Mouse (Mus musculus): ENCODE data around the gene Pde4b. TPM values are rescaled to one million over a fixed set of nuclear protein-coding genes. Genes with fewer than 3 reads are reported as not detected.

The Pde4b gene
- total and polyA plus RNA-seq, 3 experiments, result 0.27 TPM; not detected in 2

GRCm38 (mm10) chr4:102424104-102424503 lies 336.8 kb downstream of the Pde4b start:
- no peak for ATAC-seq (ENCODE audit: extremely low read depth, insufficient number of reproducible peaks, low FRiP score, poor library complexity, severe bottlenecking)

GRCm38 (mm10) chr4:102425422-102425821 lies 338.1 kb downstream of the Pde4b start:
- no peaks in the 10 kb centered on the region for H3K36me3 ChIP-seq (replicated peaks)
- TF ChIP-seq POLR2AphosphoS5 (IDR thresholded peaks at IDR 0.05; ENCODE audit: insufficient replicate concordance, low read depth, low read length), result no peak
- TF ChIP-seq GATA2 (IDR thresholded peaks at IDR 0.05; ENCODE audit: borderline replicate concordance, low read depth, low read length), result no peak
- no peak for TF ChIP-seq GATA1 (IDR thresholded peaks at IDR 0.05; ENCODE audit: borderline replicate concordance, low read length)
- no peak for TF ChIP-seq TAL1 (conservative IDR thresholded peaks at IDR 0.05; ENCODE audit: low read depth, low read length)
- TF ChIP-seq CTCF (IDR thresholded peaks at IDR 0.05; ENCODE audit: low read depth, low read length), result no peak
- ATAC-seq (ENCODE audit: extremely low read depth, insufficient number of reproducible peaks, low FRiP score, poor library complexity, severe bottlenecking) (no peak), DNase-seq (ENCODE audit: low spot score) (no peak)
- no peak overlapping the region for H3K4me3 ChIP-seq (ENCODE audit: low read depth, low read length)
- H3K4me1 ChIP-seq (ENCODE audit: insufficient read depth, low read depth, low read length), result no peaks in the 10 kb centered on the region
- peaks cover 15% of the 10 kb centered on the region for H3K9me3 ChIP-seq (replicated peaks)
- no peaks in the 10 kb centered on the region for H3K27me3 ChIP-seq (ENCODE audit: insufficient read depth, low read length)

More at GRCm38 (mm10) chr4:102424104-102424503, 336.8 kb downstream of the Pde4b start:
- DNase-seq (ENCODE audit: low spot score), result no peak
- Histone ChIP-seq H3K36me3 (replicated peaks) (no peaks in the 10 kb centered on the region), H3K4me3 (ENCODE audit: low read depth, low read length) (no peak overlapping the region), H3K4me1 (ENCODE audit: insufficient read depth, low read depth, low read length) (no peaks in the 10 kb centered on the region), H3K27me3 (ENCODE audit: insufficient read depth, low read length) (no peaks in the 10 kb centered on the region), H3K9me3 (replicated peaks) (peaks cover 15% of the 10 kb centered on the region)
- no peak for TF ChIP-seq GATA2 (IDR thresholded peaks at IDR 0.05; ENCODE audit: borderline replicate concordance, low read depth, low read length)
- no peak for TF ChIP-seq POLR2AphosphoS5 (IDR thresholded peaks at IDR 0.05; ENCODE audit: insufficient replicate concordance, low read depth, low read length)
- TF ChIP-seq CTCF (IDR thresholded peaks at IDR 0.05; ENCODE audit: low read depth, low read length), result no peak
- TF ChIP-seq GATA1 (IDR thresholded peaks at IDR 0.05; ENCODE audit: borderline replicate concordance, low read length), result no peak

GRCm38 (mm10) chr4:102429730-102430341 lies 342.5 kb downstream of the Pde4b start:
- peaks cover 13% of the 10 kb centered on the region for H3K9me3 ChIP-seq (replicated peaks)
- H3K36me3 ChIP-seq (replicated peaks), result no peaks in the 10 kb centered on the region
- H3K4me1 ChIP-seq (ENCODE audit: insufficient read depth, low read depth, low read length), result no peaks in the 10 kb centered on the region
- no peak overlapping the region for H3K4me3 ChIP-seq (ENCODE audit: low read depth, low read length)
- ATAC-seq (ENCODE audit: extremely low read depth, insufficient number of reproducible peaks, low FRiP score, poor library complexity, severe bottlenecking), result no peak; the same call in 1 of the 2 replicates
- DNase-seq (ENCODE audit: low spot score), result no peak
- TF ChIP-seq CTCF (IDR thresholded peaks at IDR 0.05; ENCODE audit: low read depth, low read length), result no peak
- no peak for TF ChIP-seq GATA1 (IDR thresholded peaks at IDR 0.05; ENCODE audit: borderline replicate concordance, low read length)
- no peak for TF ChIP-seq POLR2AphosphoS5 (IDR thresholded peaks at IDR 0.05; ENCODE audit: insufficient replicate concordance, low read depth, low read length)
- no peak for TF ChIP-seq TAL1 (conservative IDR thresholded peaks at IDR 0.05; ENCODE audit: low read depth, low read length)
- TF ChIP-seq GATA2 (IDR thresholded peaks at IDR 0.05; ENCODE audit: borderline replicate concordance, low read depth, low read length), result no peak
- H3K27me3 ChIP-seq (ENCODE audit: insufficient read depth, low read length), result no peaks in the 10 kb centered on the region

GRCm38 (mm10) chr4:102432040-102432782 lies 344.9 kb downstream of the Pde4b start:
- ATAC-seq (ENCODE audit: extremely low read depth, insufficient number of reproducible peaks, low FRiP score, poor library complexity, severe bottlenecking) (no peak), DNase-seq (ENCODE audit: low spot score) (no peak)
- Histone ChIP-seq H3K36me3 (replicated peaks) (no peaks in the 10 kb centered on the region), H3K4me1 (ENCODE audit: insufficient read depth, low read depth, low read length) (no peaks in the 10 kb centered on the region), H3K4me3 (ENCODE audit: low read depth, low read length) (no peak overlapping the region), H3K27me3 (ENCODE audit: insufficient read depth, low read length) (no peaks in the 10 kb centered on the region), H3K9me3 (replicated peaks) (peaks cover 13% of the 10 kb centered on the region)
- TF ChIP-seq CTCF (IDR thresholded peaks at IDR 0.05; ENCODE audit: low read depth, low read length) (no peak), POLR2AphosphoS5 (IDR thresholded peaks at IDR 0.05; ENCODE audit: insufficient replicate concordance, low read depth, low read length) (no peak), GATA1 (IDR thresholded peaks at IDR 0.05; ENCODE audit: borderline replicate concordance, low read length) (no peak), TAL1 (conservative IDR thresholded peaks at IDR 0.05; ENCODE audit: low read depth, low read length) (no peak), GATA2 (IDR thresholded peaks at IDR 0.05; ENCODE audit: borderline replicate concordance, low read depth, low read length) (no peak)

- ATAC-seq (ENCODE audit: extremely low read depth, insufficient number of reproducible peaks, low FRiP score, poor library complexity, severe bottlenecking) (no peak), DNase-seq (ENCODE audit: low spot score) (no peak)
- Histone ChIP-seq H3K9me3 (replicated peaks) (peaks cover 3% of the 10 kb centered on the region; the same call in 1 of the 2 replicates), H3K36me3 (replicated peaks) (no peaks in the 10 kb centered on the region), H3K4me3 (ENCODE audit: low read depth, low read length) (no peak overlapping the region), H3K4me1 (ENCODE audit: insufficient read depth, low read depth, low read length) (no peaks in the 10 kb centered on the region), H3K27me3 (ENCODE audit: insufficient read depth, low read length) (no peaks in the 10 kb centered on the region)
- TF ChIP-seq POLR2AphosphoS5 (IDR thresholded peaks at IDR 0.05; ENCODE audit: insufficient replicate concordance, low read depth, low read length) (no peak), TAL1 (conservative IDR thresholded peaks at IDR 0.05; ENCODE audit: low read depth, low read length) (no peak), GATA2 (IDR thresholded peaks at IDR 0.05; ENCODE audit: borderline replicate concordance, low read depth, low read length) (no peak), GATA1 (IDR thresholded peaks at IDR 0.05; ENCODE audit: borderline replicate concordance, low read length) (no peak)
Observed at GRCm38 (mm10) chr4:102439401-102440118, 352.2 kb downstream of the Pde4b start.

GRCm38 (mm10) chr4:102440119-102440481 lies 352.8 kb downstream of the Pde4b start:
- Histone ChIP-seq H3K27me3 (ENCODE audit: insufficient read depth, low read length) (no peaks in the 10 kb centered on the region), H3K4me3 (ENCODE audit: low read depth, low read length) (no peak overlapping the region), H3K36me3 (replicated peaks) (no peaks in the 10 kb centered on the region), H3K9me3 (replicated peaks) (peaks cover 3% of the 10 kb centered on the region; the same call in 1 of the 2 replicates), H3K4me1 (ENCODE audit: insufficient read depth, low read depth, low read length) (no peaks in the 10 kb centered on the region)
- DNase-seq (ENCODE audit: low spot score) (no peak), ATAC-seq (ENCODE audit: extremely low read depth, insufficient number of reproducible peaks, low FRiP score, poor library complexity, severe bottlenecking) (no peak)
- TF ChIP-seq GATA1 (IDR thresholded peaks at IDR 0.05; ENCODE audit: borderline replicate concordance, low read length) (no peak), GATA2 (IDR thresholded peaks at IDR 0.05; ENCODE audit: borderline replicate concordance, low read depth, low read length) (no peak), TAL1 (conservative IDR thresholded peaks at IDR 0.05; ENCODE audit: low read depth, low read length) (no peak)
